Mouse (Mus musculus): ENCODE results near the gene Tigit. TPM values are rescaled to one million over a fixed set of nuclear protein-coding genes. Genes with fewer than 3 reads are reported as not detected.

Tigit gene
- total RNA-seq, 1 experiment = 0.40 TPM

- H3K36me3 ChIP-seq (ENCODE audit: control insufficient read depth, insufficient read depth, low read length, poor library complexity, severe bottlenecking) = no peaks in the 10 kb centered on the region
- H3K4me1 ChIP-seq (ENCODE audit: control insufficient read depth in 2 of 2, insufficient read depth in 2 of 2, low read length in 2 of 2, poor library complexity in 1 of 2) = peaks cover 0 to 2% of the 10 kb centered on the region in 2 experiments; a peak in 2 of 4 replicates
- in situ Hi-C loops (cut with MboI; ENCODE audit: low sequenced_read_pairs in 2 of 2, unreplicated experiment in 2 of 2) = no loop called here
- TF ChIP-seq HCFC1 (IDR thresholded peaks at IDR 0.05; ENCODE audit: borderline replicate concordance, insufficient read depth, low read length) = no peak
- no peak for TF ChIP-seq ZNF384 (IDR thresholded peaks at IDR 0.05; ENCODE audit: low read depth, low read length)
- no peak for TF ChIP-seq ZC3H11A (IDR thresholded peaks at IDR 0.05; ENCODE audit: borderline replicate concordance, low read depth, low read length)
- TF ChIP-seq MAFK (IDR thresholded peaks at IDR 0.05; ENCODE audit: insufficient read depth, low read depth, low read length) = no peak
- TF ChIP-seq CHD2 (IDR thresholded peaks at IDR 0.05; ENCODE audit: low read depth, low read length) = no peak
- H3K9me3 ChIP-seq (ENCODE audit: control insufficient read depth, insufficient read depth, low read depth, low read length) = no peaks in the 10 kb centered on the region
- H3K27ac ChIP-seq (ENCODE audit: insufficient read depth, low read depth, low read length, poor library complexity, severe bottlenecking) = no peak overlapping the region
- no peak overlapping the region for H3K9ac ChIP-seq (ENCODE audit: insufficient read depth, low read depth, low read length, poor library complexity, severe bottlenecking)
- no peak overlapping the region for H3K4me3 ChIP-seq (ENCODE audit: insufficient read depth in 1 of 2, low read depth in 1 of 2, low read length in 2 of 2, poor library complexity in 1 of 2, severe bottlenecking in 1 of 2)
- DNase-seq (ENCODE audit: low read depth, low spot score) = no peak
Observed at GRCm38 (mm10) chr16:43664861-43665260, 915 bp upstream of the Tigit start.

GRCm38 (mm10) chr16:43662124-43663004 lies 1.6 kb downstream of the Tigit start:
- Histone ChIP-seq H3K36me3 (ENCODE audit: control insufficient read depth, insufficient read depth, low read length, poor library complexity, severe bottlenecking) (no peaks in the 10 kb centered on the region), H3K9me3 (ENCODE audit: control insufficient read depth, insufficient read depth, low read depth, low read length) (no peaks in the 10 kb centered on the region), H3K27ac (ENCODE audit: insufficient read depth, low read depth, low read length, poor library complexity, severe bottlenecking) (no peak overlapping the region), H3K4me1 (ENCODE audit: control insufficient read depth in 2 of 2, insufficient read depth in 2 of 2, low read length in 2 of 2, poor library complexity in 1 of 2) (peaks cover 0 to 2% of the 10 kb centered on the region in 2 experiments; a peak in 2 of 4 replicates), H3K9ac (ENCODE audit: insufficient read depth, low read depth, low read length, poor library complexity, severe bottlenecking) (no peak overlapping the region), H3K4me3 (ENCODE audit: insufficient read depth in 1 of 2, low read depth in 1 of 2, low read length in 2 of 2, poor library complexity in 1 of 2, severe bottlenecking in 1 of 2) (no peak overlapping the region)
- in situ Hi-C loops (cut with MboI; ENCODE audit: low sequenced_read_pairs in 2 of 2, unreplicated experiment in 2 of 2) = no loop called here
- no peak for TF ChIP-seq ZNF384 (IDR thresholded peaks at IDR 0.05; ENCODE audit: low read depth, low read length)
- no peak for TF ChIP-seq ZC3H11A (IDR thresholded peaks at IDR 0.05; ENCODE audit: borderline replicate concordance, low read depth, low read length)
- TF ChIP-seq HCFC1 (IDR thresholded peaks at IDR 0.05; ENCODE audit: borderline replicate concordance, insufficient read depth, low read length) = no peak
- no peak for TF ChIP-seq CHD2 (IDR thresholded peaks at IDR 0.05; ENCODE audit: low read depth, low read length)
- TF ChIP-seq MAFK (IDR thresholded peaks at IDR 0.05; ENCODE audit: insufficient read depth, low read depth, low read length) = no peak
- DNase-seq (ENCODE audit: low read depth, low spot score) = no peak

- H3K9ac ChIP-seq (ENCODE audit: insufficient read depth, low read depth, low read length, poor library complexity, severe bottlenecking) = no peak overlapping the region
- DNase-seq (ENCODE audit: low read depth, low spot score) = no peak
- H3K4me1 ChIP-seq (ENCODE audit: control insufficient read depth in 2 of 2, insufficient read depth in 2 of 2, low read length in 2 of 2, poor library complexity in 1 of 2) = no peaks in the 10 kb centered on the region; a peak in 1 of 4 replicates
- in situ Hi-C loops (cut with MboI; ENCODE audit: low sequenced_read_pairs in 2 of 2, unreplicated experiment in 2 of 2) = no loop called here
- H3K27ac ChIP-seq (ENCODE audit: insufficient read depth, low read depth, low read length, poor library complexity, severe bottlenecking) = no peak overlapping the region
- H3K9me3 ChIP-seq (ENCODE audit: control insufficient read depth, insufficient read depth, low read depth, low read length) = no peaks in the 10 kb centered on the region
- H3K36me3 ChIP-seq (ENCODE audit: control insufficient read depth, insufficient read depth, low read length, poor library complexity, severe bottlenecking) = no peaks in the 10 kb centered on the region
- TF ChIP-seq CHD2 (IDR thresholded peaks at IDR 0.05; ENCODE audit: low read depth, low read length) (no peak), HCFC1 (IDR thresholded peaks at IDR 0.05; ENCODE audit: borderline replicate concordance, insufficient read depth, low read length) (no peak), MAFK (IDR thresholded peaks at IDR 0.05; ENCODE audit: insufficient read depth, low read depth, low read length) (no peak), ZC3H11A (IDR thresholded peaks at IDR 0.05; ENCODE audit: borderline replicate concordance, low read depth, low read length) (no peak), ZNF384 (IDR thresholded peaks at IDR 0.05; ENCODE audit: low read depth, low read length) (no peak)
- H3K4me3 ChIP-seq (ENCODE audit: insufficient read depth in 1 of 2, low read depth in 1 of 2, low read length in 2 of 2, poor library complexity in 1 of 2, severe bottlenecking in 1 of 2) = no peak overlapping the region
Observed at GRCm38 (mm10) chr16:43661576-43661975, 2.4 kb downstream of the Tigit start.

GRCm38 (mm10) chr16:43655183-43655787 lies 8.7 kb downstream of the Tigit start:
- Histone ChIP-seq H3K9ac (ENCODE audit: insufficient read depth, low read depth, low read length, poor library complexity, severe bottlenecking) (no peak overlapping the region), H3K9me3 (ENCODE audit: control insufficient read depth, insufficient read depth, low read depth, low read length) (no peaks in the 10 kb centered on the region), H3K4me3 (ENCODE audit: insufficient read depth in 1 of 2, low read depth in 1 of 2, low read length in 2 of 2, poor library complexity in 1 of 2, severe bottlenecking in 1 of 2) (no peak overlapping the region), H3K27ac (ENCODE audit: insufficient read depth, low read depth, low read length, poor library complexity, severe bottlenecking) (no peak overlapping the region), H3K36me3 (ENCODE audit: control insufficient read depth, insufficient read depth, low read length, poor library complexity, severe bottlenecking) (no peaks in the 10 kb centered on the region), H3K4me1 (ENCODE audit: control insufficient read depth in 2 of 2, insufficient read depth in 2 of 2, low read length in 2 of 2, poor library complexity in 1 of 2) (no peaks in the 10 kb centered on the region)
- no peak for DNase-seq (ENCODE audit: low read depth, low spot score)
- in situ Hi-C loops (cut with MboI; ENCODE audit: low sequenced_read_pairs in 2 of 2, unreplicated experiment in 2 of 2) = no loop called here
- TF ChIP-seq ZNF384 (IDR thresholded peaks at IDR 0.05; ENCODE audit: low read depth, low read length) = no peak
- no peak for TF ChIP-seq MAFK (IDR thresholded peaks at IDR 0.05; ENCODE audit: insufficient read depth, low read depth, low read length)
